Mouse (Mus musculus) right cerebral cortex, postnatal 36 days (tissue): ENCODE measurements around the gene Myo19.
"Not testable (repeated sequence)": the region's sequence is repeated elsewhere in the genome, so short reads cannot be mapped to it uniquely, and the experiment has no call there.

Source experiments
- DNase-seq, 2 experiments: peaks; one replicate each; pipeline ENCODE4 v3.0.0; 2022; ENCODE audit warnings: low spot score in 2 of 2, mixed read lengths in 1 of 2

Myo19 gene

DNA sequence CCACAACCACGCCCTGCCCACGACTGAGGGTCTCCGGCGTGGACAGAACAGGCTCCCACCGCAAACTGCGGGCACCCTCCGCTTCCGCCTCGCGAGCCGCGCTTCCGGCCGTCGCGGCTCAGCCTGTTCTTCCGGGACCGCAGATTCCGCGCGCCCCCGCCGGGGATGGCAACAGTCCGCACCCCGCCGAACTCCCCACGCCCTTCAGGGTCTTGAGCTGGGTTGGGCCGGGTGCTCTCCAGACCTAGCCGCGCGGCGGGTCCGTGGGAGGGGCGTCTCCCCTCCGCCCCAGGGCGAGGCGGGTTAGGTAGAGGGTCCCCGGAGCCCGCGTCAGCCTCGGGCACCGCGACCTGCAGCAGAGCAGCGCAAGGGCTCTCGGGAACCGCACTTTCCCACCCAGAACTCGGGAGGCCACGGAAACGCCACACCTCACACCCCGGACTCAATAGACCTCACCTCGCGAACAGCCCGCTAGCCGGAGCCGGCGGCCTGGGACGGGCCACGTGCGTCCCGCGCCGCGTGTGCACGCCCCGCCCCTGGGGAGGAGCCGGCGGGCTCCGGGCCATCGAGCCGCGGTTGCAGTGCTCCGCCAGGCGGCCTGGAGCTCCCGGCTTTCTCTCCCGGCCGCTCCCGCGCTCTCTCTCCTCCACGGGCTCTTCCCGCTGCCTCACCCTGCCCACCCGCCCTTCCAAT lies at the start of gene Myo19, which contains the start of gene Pigw:
Gene Myo19 (plus strand): TSS at position 377 of the 693 bp plus-strand sequence.
Gene Pigw (minus strand): TSS at position 514 of the 693 bp plus-strand sequence.
- peak; percentile 58 to 60 for DNase-seq

DNA sequence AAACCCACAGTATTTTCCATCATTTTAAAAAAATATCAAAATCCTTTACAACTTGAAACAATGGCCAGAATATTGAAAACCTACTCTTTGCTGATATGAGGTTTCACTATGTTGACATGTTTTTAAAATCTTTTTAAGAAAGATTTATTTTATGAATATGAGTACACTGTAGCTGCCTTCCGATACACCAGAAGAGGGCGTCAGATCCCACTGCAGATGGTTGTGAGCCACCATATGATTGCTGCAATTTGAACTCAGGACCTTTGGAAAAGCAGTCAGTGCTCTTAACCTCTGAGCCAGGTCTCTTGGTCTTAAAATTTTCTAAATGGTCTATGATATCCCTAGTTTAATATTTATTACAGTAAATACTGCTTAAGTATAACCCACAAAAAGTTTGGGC lies 40.6 kb upstream of the Myo19 start:
- DNase-seq = no peak

DNA sequence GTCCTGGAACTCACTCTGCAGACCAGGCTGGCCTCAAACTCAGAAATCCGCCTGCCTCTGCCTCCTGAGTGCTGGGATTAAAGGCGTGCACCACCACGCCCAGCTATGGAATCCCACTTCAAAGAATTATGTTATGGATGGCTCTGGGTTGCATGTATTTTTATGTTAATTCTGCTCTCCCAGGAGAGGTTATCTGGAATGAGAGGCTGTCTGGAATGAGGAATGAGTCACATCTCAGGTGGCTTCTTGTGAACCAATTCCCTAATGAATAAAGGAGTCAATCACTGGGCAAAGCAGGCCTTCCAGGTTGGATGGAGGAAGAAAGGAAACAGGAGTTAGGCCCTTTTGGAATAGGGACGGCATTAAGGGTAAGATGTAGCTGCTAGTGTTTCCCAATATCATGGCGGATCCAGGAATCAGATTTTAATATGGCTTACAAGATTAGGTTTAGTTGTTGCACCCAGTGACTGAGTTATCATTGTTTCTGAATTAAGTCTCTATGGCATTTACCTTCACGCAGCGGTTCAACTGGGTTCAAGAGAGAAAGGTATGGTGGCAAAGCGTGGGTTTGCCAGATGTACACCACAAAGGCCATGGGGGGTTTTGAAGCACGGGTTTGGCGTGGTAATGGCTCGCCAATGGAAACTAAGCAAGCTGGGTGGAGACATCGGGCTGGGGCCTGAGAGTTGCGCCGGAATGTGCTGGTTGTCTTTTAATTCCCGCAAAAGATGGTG lies 33.0 kb upstream of the Myo19 start:
- no peak for DNase-seq

DNA sequence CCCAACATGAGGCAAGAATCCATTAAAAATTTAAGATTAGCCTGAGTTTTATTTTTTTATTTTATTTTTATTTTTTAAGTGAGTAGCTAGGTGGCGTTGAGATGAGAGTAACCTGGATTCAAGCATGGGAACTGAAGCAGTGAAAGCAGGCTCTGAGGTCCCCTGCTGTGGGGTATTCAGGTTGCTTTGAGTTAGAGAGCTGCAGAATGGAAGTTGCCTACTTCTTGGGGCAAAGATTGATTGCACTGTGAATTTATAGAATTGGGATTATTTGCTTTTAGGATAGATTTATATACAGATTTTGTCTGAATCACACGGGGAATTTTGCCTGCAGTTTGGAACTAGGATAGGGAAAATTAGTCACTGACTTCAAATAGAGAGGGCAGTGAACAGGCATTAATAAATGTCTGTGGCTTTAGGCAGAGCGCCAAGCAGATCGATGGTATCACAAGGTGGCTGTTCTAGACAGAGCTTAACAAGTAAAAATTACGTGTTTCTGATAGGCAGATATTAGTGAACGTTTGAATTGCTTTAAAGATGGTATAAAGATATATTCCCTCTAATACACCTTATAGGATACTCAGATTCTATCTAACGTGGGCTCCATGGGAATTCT lies 32.4 kb upstream of the Myo19 start:
- no peak for DNase-seq

DNA sequence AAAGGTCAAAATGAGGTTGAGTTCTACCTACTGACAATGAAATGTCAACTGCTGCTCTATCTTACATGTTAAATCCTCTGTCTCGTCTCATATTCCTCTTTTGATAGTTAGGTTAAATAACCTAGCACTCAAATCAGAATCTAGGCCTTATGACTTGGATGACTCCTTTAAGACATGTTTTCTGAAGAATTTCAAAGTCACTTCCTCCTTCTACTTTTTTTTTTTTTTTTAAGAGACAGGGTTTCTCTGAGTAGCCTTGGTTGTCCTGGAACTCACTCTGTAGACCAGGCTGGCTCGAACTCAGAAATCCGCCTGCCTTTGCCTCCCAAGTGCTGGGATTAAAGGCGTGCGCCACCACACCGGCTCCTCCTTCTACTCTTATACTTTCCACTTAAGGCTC lies 24.7 kb upstream of the Myo19 start:
- no peak for DNase-seq

DNA sequence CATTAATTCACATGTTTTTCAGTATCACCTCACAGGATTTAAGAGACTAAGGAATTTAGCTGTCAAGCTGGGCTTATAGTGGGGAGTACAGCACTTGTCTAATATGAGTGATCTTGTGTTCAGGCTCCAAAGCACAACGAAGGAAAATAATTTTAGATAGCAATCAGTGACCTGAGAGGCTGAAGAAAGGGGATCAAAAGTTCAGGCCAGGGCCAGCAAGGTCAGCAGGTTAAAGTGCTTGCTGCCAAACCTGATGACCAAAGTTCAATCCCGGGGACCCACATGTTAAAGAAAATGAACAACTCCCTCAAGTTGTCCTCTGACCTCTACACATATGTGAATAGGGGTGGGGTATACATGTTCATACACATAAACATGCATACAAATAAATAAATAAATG lies 14.7 kb upstream of the Myo19 start:
- DNase-seq = no peak

DNA sequence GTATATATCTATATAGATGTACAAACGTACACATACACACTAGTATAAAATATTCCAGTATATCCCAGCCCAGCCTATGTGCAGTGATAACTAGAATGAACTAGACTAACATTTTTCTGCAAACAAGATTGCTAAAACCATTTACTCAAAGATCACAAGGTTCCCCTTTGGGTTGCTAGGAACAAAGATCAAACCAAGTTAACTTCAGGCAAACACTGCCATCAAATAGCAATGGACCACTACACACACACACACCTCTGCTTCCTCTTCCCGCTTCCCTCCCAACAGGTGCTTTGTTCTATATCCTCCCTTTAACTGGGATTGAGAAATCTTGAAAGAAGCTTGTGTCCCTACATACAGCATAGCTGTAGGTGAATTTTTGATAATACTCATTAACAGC lies 12.4 kb upstream of the Myo19 start:
- no peak for DNase-seq

DNA sequence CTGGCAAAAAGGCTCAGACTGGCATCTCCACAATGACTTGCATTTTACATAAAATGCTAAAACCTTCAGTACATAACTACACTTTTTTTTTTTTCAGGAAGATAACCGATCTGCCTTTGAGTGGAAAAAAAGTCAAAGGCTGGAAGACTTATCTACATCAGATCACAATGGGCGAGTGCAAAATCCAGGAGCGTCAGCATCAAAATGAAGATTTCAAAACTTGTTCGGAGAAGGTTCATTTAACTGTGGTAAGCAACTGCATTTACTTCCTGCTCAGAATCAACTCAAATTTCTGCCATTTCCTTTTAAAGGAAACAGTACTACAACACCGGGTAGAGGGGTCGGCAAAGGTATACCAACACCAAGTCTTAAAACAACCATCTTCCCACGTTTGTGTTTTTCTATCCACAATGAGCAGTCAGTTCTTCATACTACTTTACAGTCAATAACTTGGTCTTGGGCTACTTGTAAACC lies 11.1 kb upstream of the Myo19 start:
- DNase-seq = no peak

DNA sequence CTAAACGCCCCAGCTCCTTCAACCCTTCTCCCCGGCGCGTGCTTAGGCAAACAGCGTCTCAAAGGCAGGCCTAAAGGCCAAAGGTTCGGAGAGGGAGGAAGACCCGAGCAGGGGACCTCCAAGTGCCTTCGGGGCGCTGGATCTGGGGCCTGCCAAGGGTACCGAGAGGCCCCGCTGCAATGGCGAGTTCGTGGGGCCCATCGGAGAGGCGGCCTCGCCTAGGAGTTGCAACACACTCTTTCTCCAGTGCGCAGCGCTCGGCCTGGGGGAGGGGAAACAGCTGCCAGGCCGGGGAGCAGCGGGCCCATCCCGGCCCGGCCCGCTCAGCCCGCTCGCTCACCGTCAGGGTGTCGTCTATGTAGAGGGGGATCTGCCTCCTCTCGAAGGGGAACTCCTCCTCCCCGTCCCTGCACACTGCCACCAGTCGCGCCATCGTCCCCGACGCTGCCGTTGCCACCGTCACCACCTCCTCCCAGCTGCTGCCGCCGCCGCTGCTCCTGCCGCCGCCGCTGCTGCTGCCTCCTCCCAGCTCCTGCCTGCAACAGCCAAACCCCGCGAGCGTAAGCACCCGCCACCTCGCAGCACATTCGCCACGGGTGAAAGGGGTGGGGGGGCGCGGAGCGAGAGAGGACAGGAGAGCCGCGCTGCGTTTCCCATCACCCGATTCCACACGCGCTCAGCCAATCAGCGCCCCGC lies 10.3 kb upstream of the Myo19 start:
- DNase-seq = peak; percentile 93 to 94

DNA sequence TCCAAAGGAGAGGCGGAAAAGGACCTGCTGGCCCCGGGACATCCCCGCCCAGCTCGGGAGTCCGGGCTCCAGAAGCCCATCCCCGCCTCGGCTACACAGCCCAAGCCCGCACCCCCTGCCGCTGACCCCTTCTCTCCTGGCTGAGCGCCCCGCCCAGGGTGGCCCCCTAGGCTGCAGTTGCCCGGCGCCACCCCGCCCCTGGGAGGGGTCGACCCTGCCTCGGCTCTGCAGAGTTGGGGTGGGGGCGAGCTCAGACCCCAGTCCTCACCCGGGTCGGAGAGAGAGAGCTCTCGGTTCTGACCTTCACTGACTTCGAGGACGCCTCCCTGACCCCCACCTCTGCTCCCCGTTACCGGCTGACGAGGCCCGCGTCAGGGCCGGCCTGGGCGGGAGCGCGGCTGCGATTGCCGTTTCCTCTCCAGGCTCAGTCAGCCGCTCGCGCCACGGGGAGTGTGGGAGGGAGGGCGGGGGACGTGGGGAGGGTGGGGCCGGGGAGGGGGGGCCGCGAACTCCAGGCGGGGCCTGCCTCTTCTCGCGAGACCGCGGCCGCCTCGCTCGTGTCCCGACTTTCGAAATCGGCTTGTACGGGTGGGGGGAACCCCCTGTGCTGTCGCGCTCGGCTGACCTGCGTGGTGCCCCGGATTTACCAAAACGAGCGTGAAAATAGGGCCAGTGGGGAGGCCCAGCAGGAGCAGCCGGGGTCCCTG lies 9.5 kb upstream of the Myo19 start, which contains the start of gene Ggnbp2:
Gene Ggnbp2 (minus strand): TSS at position 481 of the 707 bp plus-strand sequence.
- DNase-seq = peak; percentile 86 to 89

DNA sequence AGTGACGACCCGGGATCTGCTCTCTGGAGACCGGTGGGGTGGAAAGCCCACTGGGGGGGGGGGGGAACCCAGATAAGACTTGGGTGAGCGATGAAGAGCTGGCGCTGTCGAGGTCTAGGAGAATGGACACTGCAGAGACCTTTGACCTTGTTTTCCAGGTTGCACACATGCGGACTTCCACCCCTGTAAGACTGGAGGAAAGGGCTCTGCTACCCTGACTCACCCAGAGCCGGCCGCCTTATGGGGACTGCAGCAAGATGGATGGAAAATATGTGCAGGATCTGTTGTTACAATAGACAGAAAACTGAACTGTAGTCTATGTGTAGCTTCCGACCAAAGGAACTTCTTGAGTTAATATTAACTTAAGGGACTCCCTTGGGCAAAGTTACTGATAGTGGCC lies 8.9 kb upstream of the Myo19 start:
- DNase-seq = no peak

DNA sequence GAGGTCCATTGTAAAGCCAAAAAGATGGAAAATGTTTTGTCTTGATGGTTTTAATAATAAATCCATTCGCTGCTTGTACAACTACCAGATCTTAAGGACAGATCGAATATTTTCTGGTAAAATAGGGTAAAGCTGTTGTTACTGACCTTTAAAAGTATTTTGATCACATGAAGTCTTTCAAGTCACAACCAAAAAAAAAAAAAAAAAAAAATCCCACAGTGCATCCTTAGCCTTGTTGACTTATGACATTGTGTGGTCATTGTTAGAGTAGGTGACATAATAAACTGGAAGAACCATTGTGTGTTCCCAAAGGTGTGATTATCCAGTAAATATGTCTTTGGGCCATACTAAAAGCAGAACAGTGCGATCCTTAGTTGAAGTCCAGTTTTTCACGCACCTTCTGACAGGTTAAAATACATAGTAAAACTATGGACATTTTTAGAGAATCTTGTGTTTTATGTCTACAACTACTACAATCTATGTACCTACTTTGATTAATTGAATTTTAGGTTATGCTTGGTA lies 8.3 kb upstream of the Myo19 start:
- DNase-seq = no peak

DNA sequence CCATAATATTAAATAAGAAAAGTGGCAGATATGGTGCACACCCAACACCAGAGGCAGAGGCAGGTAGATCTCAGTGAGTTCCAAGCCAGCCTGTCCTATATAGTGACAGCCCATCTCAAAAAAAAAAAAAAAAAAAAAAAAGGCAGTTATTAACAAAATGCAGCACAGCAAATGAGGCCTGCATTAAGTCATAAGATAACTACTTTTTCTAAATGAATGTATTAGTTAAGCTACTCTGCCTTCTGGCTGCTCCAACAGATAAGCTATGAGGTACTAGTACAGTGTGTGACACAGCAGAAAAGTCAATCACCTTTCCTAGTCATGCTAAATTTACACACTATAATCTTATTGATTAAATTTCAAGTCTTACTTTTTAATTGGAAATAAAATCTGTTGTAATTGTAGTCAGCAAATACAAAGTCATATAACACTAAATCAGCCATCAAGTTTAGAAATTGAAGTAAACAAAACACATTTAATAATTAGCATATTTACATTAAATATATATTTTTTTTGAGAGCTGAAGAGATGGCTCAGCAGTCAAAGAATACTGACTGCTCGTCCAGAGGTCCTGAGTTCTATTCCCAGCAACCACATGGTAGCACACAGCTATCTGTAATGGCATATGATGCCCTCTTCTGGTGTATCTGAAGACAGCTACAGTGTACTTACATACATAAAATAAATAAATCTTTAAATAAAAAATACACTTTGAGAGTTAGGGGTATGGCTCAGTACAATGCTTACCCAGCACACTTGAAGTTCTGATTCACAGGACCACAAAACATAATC lies 6.7 kb upstream of the Myo19 start:
- DNase-seq = no peak

DNA sequence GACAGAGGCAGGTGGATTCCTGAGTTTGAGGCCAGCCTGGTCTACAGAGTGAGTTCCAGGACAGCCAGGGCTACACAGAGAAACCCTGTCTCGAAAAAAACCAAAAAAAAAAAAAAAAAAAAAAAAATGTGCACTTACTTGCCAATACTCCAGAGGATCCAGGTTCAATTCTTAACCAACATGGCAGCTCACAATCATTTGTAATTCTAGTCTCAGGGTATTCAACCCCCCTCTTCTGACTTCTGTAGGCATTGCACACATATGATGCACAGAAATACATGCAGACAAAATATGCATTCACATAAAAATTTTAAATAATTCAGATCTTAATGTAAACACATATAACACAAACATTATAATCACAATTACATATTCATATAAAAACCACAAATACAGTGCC lies 3.9 kb upstream of the Myo19 start:
- DNase-seq = not testable (repeated sequence)

DNA sequence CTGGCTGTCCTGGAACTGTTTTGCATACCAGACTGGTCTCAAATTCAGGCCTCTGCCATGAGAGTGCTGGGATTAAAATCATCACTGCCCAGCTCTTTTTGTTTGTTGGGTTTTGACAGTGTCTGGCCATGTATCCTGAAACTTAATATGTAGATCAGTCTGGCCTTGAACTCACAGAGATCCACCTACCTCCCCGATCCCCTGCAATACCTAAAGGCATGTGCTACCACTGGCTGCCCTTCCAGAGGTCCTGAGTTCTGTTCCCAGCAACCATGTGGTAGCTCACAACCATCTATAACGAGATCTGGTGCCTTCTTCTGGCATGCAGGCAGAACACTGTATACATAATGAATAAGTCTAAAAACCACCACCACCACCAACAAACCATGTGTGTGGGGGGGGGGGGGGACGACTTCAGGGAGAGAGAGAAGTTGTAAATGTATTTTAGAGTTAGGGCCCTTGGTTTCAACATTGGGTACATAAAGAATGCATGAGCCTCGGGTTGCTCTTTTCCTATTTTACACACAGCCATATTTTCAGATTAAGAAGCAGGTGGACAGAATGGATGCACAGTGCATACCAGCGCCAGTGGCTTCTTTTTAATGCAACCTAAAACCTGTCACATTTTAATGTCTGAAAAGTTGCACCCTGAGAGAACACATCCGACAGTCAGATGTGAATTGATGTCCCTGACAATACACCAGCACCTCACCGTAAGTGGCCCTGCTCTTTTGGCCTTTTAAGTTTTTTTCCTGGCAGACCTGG lies 759 bp upstream of the Myo19 start:
- no peak for DNase-seq

DNA sequence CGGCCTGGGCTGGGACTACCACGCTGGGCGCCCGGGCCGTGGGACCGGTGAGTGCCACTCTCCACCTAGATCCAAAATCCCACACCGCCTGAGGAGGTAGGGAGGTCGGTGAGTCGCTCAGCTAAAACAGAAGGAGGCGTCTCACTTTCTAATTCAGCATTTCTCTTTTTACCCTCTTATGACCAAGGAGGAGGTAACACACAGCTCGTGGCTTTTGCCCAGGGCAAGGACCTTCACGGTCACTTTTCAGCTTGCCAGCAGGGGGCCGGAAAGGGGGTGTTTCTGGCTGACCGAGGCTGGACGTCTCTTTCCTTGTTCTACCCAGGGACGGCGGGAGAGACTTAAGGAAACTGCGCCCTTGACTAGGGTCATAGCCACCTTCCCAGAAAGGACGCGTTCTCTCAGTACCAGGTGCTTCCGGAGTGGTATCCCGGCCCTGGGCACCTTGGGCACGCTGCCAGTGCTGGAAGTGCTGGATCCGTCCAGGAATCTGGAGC lies 565 bp downstream of the Myo19 start:
- no peak for DNase-seq

DNA sequence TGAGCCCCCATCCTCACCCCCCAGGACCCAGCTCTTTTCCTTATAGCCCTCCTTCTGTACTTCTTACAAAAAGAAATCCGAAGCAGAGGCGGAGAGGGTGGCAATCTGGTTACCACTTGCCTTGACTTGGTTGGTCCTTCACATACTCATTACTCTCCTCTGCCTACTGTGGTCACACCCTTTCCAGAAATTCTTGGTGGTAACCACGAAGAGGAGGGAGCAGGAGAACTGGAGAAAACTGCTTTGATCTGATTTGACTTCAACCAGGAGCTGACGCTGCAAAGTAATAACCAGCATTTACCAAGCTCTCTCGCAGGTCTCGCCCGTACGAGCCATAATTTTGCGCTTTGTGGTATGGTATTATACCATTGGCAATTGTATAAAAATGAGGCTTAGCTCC lies 1.0 kb downstream of the Myo19 start:
- no peak for DNase-seq

DNA sequence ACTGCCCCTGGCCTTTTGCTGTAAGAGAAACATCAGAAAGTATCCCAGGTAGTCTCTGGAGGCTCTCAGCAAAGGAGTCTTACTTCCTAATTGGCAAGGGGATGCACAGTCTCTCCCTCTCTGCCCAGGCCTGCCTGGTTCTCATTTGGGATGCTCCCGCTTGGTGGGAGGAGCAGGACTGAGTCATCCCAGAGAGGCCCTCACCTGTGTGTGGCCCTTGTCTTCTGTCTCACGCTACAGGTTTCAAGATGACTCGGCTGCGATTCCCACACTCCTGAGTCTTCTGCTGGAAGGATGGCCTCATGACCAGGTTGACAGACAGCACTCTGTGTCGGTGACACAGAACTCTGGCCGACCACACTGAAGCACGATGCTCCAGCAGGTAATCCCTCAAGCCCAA lies 2.4 kb downstream of the Myo19 start:
- DNase-seq = no peak

DNA sequence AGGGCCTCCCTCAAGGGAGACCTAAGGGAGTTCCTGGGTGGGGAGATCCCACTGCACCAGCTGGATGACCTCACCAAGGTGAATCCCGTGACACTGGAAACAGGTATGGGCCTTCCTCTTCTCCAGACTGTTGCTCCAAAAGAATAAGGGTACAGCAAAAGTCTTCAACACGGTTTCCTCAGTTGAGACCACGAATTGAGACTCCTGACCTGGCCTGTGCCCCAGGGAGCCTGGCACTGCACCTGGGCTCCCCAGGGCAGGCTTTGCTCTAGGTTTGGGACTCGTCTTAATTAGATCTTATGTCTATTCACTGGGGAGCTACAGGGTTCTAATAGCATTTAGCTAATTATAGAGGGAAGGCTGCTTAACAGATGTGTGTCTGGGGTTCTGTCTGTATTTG lies 5.3 kb downstream of the Myo19 start:
- no peak for DNase-seq
